Mouse (Mus musculus): ENCODE data around the gene Tpmt. TPM values are rescaled to one million over a fixed set of nuclear protein-coding genes. Genes with fewer than 3 reads are reported as not detected.
A peak's percentile ranks its signal among the peaks of the same experiment; 100 is the strongest.

Tpmt gene
- total RNA-seq, 2 experiments from 2014 or later, result 17.4 to 24.1 TPM

DNA sequence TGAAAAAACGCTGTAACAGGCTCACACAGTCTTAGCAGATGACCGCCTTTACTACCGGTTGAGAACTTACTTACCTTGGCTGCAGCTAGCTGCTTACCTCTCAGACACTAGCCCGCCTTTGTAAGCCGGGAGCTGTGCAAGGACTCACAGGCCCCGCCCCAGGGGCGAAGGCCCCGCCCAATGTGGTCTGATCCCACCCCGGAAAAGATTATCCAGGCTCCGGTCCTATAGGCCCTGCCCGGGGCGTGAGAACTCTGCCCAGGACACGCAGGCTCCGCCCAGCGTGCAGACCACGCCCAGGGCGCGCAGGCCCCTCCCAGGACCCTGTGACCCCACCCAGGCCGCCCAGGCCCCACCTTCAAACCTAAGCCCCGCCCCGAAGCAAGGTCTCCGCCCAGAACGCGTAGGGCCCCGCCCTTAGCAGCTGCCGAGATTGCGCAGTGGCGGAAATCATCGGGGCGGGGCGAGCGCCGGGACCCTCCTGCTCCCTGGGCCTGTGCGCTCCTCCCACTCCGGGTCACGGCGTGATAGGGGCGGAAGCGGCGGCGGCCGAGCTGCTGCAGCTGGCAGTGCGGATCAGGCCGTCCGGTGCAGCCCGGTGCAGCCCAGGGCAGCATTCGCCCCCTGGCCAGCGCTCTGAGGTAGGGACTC lies 1.4 kb downstream of the Tpmt start, which contains the start of gene Kdm1b:
Gene Kdm1b, plus strand, starts transcription at position 470 of the 651 bp plus-strand sequence.
- DNase-seq, result peak; percentile 100

DNA sequence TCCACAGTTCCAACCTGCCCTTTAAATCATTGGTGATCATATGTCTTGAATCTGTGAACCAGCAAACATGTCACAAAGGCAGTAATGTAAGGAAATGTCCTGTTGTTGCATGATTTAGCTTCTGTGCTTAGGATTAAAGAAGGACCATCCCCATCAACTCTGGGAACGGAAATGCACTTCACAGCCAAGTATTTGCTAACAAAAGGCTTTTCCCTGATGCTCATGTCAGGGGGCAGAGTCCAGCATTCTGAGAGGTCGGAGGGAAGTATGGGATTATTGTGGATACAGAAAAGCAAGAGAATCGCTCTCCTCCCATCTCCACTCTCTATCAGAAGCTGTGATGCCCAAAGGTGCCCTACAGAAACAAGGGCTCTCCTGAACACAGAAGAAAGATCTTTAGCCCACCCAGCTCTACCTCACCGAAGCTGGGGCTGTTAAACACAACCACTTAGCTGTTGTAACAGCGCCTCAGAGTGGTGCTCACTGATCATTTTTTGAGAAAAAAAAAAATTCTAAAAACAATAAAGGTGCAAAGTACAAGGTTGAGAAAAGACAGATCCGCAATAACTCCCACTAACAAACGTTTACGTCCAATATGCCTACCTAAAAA lies 2.4 kb downstream of the Tpmt start:
- DNase-seq, result no peak

DNA sequence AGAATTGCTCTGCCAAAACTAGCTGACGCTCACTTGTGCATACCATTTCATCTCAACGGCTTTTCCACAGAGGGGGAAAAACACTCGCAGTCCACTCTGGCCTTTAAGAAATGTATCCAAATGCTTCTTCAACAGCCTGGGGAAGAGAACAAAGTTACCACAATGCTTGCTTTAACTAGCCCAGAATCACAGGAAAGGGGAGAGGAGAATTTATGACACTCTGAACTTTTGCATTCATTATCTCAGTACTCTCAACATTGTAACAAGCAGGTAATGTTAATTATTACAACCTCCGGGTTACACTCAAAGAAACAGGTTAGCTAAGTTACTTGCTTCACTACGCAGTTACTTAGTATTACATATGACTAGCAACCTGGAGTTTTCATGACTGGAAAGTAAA lies 4.5 kb downstream of the Tpmt start:
- no peak for DNase-seq

DNA sequence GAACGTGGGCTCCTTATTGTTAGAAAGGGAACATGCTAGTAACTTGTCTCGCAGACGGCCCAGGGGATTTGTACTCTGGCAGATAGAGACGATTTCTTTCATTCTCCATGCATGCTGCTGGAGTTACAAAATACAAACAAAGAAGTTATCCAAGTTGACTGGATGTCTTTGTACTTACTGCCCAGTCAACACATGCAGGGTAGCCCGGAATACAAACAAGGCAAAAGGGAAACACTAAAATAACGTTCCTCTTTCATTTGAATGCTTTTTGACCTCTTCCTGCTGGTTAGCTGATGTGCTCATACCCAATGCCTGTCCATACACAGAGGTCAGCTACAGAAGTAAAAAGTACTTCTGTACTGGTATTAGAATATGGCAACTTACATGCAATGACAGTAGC lies 6.6 kb downstream of the Tpmt start:
- DNase-seq, result no peak

DNA sequence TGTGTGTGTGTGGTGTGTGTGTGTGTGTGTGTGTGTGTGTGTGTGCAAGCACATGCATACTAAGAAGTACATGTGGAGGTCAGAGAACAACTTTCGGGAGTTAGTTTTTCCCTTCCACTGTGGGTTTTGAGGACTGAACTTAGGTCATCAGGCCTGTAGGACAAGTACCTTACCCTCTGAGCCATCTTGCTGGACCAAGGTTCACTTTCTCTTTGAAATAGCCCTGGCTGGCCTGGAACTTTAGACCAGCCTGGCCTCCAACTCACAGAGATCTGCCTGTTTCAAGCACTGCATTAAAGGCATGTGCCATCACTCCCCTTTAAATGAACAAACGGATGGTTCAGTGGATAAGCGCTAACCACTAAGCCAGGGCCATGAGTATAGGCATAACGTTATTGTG lies 10.9 kb downstream of the Tpmt start:
- no peak for DNase-seq

DNA sequence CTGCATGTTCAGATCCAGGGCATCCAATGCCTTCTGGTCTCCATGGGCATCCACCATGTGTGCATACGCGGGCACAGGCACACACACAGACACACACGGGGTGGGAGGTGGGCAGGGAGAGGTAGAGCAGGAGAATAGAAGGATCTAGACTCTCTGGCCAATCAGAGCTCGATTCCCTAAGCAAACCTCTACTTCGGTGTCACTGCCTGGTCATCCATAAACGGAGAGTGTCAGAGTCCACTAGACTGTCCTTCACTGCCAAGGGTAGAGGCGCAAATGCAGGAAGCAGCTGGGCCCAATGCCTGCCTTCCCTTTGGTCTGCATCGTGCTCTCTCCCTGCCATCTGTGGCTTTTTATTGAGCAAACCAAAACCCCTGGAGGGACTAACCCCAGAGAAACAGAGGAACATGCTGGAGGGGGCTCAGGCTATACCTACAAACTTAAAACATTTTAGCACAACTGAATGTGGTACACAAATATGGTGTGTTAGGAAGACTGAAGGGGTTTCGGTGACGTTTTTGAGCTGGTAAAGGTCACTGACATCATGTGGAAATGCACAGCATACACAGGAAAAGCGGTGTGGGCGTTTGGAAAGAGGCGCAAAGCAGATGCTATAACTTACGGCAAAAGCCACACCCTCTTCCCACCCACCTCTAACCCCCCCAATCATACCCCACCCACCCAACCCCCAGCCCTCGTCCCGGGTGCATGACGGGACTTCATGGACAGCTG lies 14.0 kb downstream of the Tpmt start:
- DNase-seq, result no peak

DNA sequence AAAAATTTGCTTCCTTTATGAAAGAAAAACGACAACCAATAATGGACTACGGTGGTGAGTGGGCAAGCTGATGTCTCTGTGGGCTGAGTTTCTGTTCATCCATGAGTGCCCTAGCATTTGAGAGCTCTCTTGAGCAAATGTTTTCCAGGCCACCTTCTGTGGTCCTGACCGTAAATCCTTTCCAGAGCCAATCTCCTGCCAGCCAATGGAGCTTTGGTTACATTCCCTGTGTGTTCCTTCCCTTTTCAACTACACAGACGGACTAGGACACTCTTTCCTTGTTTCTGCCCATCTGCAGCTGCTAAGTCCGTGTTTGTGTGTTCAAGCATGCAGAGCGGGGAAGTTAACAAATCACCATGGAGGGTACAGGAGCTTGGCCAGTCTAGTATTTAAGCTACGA lies 23.7 kb downstream of the Tpmt start:
- DNase-seq, result no peak

DNA sequence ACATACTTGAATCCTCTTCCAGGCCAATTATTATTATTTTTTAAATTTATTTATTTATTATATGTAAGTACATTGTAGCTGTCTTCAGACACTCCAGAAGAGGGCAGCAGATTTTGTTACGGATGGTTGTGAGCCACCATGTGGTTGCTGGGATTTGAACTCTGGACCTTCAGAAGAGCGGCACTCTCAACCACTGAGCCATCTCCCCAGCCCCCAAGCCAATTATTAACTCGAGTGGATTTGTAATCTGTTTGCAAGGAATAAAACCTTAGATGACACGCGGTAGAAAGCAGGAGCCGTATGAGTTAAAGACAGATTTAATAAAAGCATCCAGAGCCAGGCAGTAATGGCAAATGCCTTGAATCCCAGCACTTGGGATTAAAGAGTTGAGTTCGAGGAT lies 24.8 kb downstream of the Tpmt start:
- DNase-seq, result no peak

DNA sequence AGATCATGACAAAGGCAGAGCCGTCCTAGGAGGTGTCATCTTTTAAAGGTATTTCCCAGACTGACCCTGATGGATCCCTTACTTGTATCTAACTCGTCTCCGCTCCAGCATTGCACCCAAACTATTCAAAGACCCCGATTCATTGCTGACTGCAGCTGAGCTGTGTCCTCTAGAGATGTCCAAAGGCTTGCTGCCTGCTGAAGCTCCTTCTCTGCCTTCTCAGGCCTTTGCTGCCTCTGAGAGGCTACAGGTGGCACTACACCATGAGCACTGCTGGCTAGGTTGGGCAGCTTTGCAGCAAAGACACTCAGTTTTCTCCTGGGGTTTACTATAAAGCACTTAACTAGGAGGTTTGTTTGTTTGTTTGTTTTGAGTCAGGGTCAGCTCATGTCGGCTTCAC lies 27.3 kb downstream of the Tpmt start:
- peak; percentile 64 for DNase-seq

DNA sequence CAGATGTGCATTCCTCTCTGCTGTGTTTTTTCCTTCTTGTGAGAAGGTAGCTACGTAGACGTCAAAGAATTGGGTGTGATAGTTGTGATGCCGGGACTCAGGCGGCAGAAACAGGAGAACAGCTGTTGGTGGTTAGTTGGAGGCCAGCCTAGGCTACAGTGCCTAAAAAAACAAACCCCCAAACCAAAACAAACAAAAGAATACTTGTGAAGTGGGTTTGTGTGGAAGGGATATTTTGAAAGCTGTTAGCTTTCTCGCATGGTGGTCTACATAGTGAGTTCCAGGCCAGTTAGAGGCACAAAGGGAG lies 29.4 kb downstream of the Tpmt start:
- no peak for DNase-seq

DNA sequence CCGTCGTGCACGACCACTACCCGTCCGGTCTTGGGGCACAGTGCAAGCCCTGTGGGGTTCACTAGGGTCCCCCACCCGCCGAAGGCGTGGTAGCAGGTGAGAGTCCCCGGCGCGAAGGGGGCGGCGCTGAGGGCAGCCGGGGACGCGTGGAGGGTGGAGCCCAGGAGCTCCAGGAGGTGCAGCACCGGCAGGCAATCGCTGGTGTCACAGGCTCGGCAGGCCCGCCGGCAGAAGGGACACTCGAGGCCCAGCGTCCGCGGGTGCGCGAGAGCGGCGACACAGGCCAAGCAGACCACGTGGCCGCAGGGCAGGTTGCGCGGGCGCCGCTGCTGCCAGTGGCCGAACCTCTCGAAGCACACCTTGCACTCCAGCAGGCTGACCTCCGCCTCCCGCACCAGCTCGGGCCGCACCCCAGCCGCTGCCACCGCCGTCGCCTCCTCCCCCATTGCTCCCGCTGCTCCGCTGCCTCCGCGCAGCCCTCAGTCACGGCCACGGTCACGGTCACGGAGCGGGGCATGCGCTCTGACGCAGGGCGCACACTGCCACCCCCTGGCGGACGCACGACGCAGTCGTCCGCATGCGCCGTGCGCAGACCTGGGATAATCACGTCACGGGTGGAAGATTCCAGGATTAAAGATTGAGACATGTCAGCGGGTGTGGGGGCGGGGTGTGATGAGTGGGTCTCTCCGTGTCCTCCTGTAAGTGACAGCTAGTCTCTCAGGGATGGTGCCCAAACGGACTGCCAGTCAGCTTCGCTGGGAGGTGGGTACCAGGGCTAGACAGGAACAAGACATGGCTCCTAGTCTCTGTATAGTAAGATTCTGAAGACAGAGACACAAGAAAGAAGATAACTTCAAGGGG lies 30.0 kb downstream of the Tpmt start, which contains the start of gene Nhlrc1:
Gene Nhlrc1, minus strand, starts transcription at position 517 of the 861 bp plus-strand sequence.
- peak; percentile 88 for DNase-seq

DNA sequence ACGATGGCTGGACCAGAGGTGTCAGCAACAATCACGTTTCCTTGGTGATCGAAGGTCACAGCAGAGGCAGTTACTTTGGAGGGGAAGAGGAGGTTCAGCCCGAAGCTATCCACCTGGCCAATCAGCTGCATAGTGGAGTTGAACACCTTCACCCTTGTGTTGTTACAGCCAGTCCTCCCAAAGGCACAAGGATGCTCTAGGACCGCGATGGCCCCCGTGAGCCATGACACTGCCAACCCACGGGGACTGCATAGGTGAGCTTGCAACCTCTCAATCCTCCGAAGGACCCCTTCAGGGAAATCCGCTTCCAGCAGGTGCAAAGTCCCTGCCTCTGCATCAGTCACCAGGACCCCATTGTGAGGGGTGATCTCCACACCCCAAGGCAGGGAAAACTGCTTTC lies 30.8 kb downstream of the Tpmt start:
- no peak for DNase-seq

DNA sequence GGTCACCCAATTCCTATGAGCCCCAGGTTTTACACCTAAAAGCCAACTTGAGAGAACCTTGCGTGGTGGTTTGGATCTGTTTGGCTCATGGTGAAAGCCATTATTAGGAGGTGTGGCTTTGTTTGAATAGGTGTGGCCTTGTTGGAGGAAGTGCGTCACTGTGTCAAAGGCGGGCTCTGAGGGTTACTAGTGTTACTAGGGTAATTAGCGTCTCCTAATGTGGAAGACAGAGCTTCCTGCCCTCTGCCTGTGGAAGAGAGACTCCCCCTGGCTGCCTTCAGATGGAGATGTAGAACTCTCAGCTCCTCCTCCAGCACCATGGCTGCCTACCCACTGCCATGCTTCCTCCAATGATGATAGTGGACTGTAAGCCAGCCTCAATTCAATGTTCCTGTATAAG lies 42.9 kb downstream of the Tpmt start:
- DNase-seq, result no peak

DNA sequence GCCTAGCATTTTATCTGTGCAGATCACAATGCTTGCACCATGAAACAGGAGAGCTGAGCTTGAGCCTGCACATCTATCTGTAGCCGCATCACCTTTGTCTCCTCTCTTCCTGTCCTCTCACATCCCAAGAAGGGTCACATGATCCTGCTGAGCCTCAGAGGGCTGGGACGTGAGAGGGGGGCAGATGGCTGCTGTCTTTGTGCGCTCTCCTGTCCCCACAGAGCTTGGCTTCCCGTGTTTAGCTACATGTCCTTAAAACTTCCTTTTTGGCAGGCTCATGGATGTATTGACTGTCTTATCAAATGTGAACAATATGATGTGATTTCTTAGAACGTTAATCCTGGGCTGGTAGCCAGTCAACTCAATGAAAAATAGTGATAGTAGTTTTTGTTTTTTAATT lies 45.0 kb downstream of the Tpmt start:
- no peak for DNase-seq

DNA sequence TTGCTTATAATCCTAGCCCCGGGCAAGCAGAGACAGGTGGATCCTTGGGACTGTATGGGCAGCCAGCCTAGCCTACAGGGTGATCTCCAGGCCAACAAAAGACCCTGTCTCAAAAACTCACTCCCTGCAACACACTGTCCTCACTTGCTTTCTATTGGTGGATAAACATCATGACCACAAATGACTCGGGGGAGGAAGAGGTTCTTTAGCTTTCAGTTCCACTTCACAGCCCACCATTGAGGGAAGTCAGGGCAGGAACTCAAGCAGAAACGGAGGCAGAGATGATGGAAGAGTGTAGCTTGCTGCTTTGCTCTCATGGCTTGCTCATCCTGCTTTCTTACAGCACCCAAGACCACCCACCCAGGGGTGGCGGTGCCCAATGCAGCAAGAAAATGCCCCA lies 47.2 kb downstream of the Tpmt start:
- DNase-seq, result no peak

DNA sequence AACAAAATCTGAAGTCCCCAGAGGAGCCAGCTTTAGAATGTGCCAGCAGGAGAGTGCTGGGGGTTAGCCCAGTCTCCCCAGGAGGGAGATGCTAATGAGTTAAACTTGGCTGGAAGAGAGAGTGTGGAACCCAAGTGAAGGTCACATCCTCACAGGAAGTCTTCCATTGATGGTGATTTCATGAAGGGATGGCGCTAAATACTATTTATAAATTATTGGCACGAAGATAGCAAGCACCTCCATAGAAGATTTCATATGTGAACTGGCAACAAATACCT lies 51.3 kb downstream of the Tpmt start:
- no peak for DNase-seq

DNA sequence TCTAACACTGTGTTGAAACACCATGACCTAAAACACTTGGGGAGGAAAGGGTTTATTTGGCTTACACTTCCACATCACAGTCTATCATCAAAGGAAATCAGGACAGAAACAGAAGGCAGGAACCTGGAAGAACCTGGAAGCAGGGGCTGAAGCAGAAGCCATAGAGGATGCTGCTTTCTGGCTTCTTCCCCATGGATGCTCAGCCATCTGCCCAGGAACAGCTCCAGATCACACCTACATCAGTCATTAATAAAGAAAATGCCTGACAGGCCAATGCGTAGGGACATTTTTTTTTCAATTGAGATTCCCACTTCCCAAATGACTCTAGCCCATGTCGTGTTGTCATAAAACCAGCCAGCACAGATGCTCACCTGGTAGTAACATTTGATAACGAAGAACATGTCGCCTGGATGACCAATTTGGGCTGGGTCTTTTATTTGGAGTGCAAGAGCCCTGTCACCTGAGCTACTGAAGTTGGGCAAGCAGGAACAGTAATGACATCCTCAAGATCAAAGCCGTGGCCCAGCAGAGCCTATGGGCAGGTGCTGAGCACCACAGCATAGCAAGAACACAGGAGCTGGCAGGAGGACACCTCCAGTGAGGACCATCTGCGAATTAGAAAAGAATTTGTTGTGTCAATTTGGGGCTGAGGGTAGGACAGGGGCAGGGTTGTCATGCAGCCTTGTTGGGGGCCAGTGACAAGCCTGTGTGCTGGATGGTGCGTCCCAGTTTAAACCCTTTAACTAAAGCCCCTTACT lies 51.8 kb downstream of the Tpmt start:
- DNase-seq, result no peak

DNA sequence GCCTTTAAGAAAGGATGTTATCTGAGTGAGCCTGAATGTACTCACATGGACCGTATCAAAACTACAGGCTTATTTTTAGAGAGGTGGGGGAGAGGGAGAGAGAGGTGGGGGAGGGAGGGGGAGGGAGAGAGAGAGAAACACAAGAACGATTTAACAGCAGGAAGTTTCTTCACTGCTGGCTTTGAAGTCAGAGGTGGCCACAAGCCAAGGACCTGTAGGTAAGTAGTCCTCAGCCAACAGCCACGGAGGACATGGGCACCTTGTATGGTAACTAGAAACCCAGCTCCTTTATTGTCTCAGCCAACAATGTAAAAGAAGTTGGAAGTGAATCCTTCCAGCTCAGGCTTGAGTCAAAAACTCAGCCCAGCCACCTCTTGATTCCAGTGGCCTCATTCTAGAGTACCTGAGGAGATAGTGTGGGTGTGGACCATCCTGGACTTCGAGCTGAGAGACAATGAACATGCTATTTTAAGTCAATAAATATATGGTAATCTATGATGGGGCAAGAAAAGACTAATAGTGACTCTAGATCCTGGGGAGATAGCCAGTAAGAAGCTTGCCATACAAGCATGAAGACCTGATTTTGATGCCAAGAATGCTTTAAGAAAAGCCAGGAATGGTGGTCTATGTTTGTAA lies 54.0 kb downstream of the Tpmt start:
- DNase-seq, result no peak

DNA sequence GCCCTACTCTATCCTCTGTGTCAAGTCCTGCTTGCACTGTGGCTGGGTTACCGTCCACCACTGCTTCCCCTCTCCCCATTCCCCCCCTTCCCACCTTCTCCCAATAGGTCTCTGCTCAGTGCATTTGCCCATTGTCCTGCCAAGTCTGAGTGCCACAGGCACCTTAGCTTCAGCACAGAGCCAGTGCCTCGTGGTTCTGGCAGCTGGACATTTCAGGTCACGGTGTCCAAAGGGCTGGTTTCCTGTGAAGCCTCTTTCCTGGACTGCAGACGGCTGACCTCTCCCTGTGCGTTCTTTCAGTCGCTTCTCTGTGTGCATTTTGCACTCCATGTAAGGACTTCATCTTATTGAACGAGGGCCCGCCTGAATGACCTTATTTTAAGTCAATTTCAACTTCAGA lies 56.6 kb downstream of the Tpmt start:
- DNase-seq, result no peak

DNA sequence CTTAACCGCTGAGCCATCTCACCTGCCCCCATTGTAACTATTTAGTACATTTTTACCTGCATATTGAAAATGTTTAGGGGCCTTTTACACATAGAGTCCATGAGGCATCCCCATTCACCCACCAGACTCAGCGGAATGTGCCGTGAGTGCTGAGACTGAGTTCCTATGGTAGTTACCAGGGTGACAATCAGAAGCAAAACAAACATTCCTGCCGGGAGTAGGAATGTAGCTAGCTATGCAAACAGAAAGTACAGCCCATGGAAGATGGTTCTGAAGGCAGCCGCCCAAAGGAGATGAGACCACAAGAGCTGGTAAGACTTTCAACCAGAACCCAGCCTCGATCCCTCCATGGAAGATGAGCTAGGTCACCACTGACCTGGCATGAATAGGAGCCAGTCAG lies 58.3 kb downstream of the Tpmt start:
- no peak for DNase-seq

DNA sequence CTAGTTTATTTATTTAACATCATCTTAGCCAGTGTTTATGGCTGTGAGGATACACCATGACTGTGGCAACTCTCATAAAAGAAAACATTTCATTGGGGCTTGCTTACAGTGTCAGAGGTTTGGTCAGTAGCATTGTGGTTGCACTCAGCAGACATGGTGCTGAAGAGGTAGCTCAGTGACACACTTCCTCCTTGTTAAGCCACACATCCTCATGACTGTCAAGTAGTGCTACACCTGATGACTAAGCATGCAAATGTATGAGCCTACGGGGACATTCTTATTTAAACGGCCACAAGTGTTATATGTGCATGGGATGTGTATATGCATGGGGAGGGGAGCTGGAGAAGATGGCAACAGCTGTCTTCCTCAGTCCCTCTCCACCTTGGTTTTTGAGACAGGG lies 60.7 kb downstream of the Tpmt start:
- no peak for DNase-seq

All from adrenal gland, postnatal 10 days (tissue).